Mouse (Mus musculus) heart, embryonic 10.5 days (tissue): ENCODE results near the gene Bola3. TPM values are rescaled to one million over a fixed set of nuclear protein-coding genes. Genes with fewer than 3 reads are reported as not detected.

ENCODE experiments used
- DNase-seq: peaks from one replicate; pipeline ENCODE4 v3.0.0-alpha.2; 2017; ENCODE audit warnings: low spot score
- H3K27ac ChIP-seq: fragments of 300-500 bp; sonication (generic); 2 replicates; pipeline ENCODE4 v1.5.1; 2016; ENCODE audit warnings: mild to moderate bottlenecking
- H3K27me3 ChIP-seq: fragments of 300-500 bp; sonication (generic); 2 replicates; pipeline ENCODE4 v1.6.1; 2016; ENCODE audit warnings: mild to moderate bottlenecking; ENCODE audit not compliant: poor library complexity, insufficient read depth, severe bottlenecking
- H3K36me3 ChIP-seq: fragments of 300-500 bp; sonication (generic); 2 replicates; pipeline ENCODE4 v1.6.1; 2016; ENCODE audit warnings: mild to moderate bottlenecking, moderate library complexity
- H3K4me1 ChIP-seq: fragments of 300-500 bp; sonication (generic); 2 replicates; pipeline ENCODE4 v1.6.1; 2016; ENCODE audit warnings: mild to moderate bottlenecking
- H3K4me3 ChIP-seq: fragments of 300-500 bp; sonication (generic); 2 replicates; pipeline ENCODE4 v1.5.1; 2016; ENCODE audit warnings: mild to moderate bottlenecking, moderate library complexity
- H3K9me3 ChIP-seq: fragments of 300-500 bp; sonication (generic); 2 replicates; pipeline ENCODE4 v1.6.1; 2016; ENCODE audit warnings: mild to moderate bottlenecking, moderate library complexity
- WGBS: fragments of 180-500 bp; shearing (Covaris S2); methylation state at CpG from one replicate; pipeline ENCODE4 v1.1.7; 2016; 5-methylcytosine and 5-hydroxymethylcytosine counted together
- polyA plus RNA-seq: library from polyadenylated mRNA; unstranded; fragments of >200 nt; fragmentation: Nextera tagmentation; extraction: Ambion mirVana; gene quantifications from 2 replicates; pipeline ENCODE4 v1.2.1, GENCODE M21; 2016

Gene Bola3
- 238 and 283 TPM in 2 replicates for polyA plus RNA-seq

GRCm38 (mm10) chr6:83348873-83349272 is at the start of gene Bola3:
Gene Bola3 (plus strand): TSS chr6:83349147.
- WGBS = 31% methylated on average over 6 of the region's 6 CpGs
- Histone ChIP-seq H3K4me1 (peaks cover 22% of the 10 kb centered on the region), H3K9me3 (no peaks in the 10 kb centered on the region)

GRCm38 (mm10) chr6:83300447-83301229 is 48.3 kb upstream of the Bola3 start:
- Histone ChIP-seq H3K27ac (no peak overlapping the region), H3K4me3 (no peak overlapping the region), H3K4me1 (no peaks in the 10 kb centered on the region), H3K9me3 (no peaks in the 10 kb centered on the region), H3K36me3 (peaks cover 11% of the 10 kb centered on the region), H3K27me3 (no peaks in the 10 kb centered on the region; the same call in 1 of the 2 replicates)
- 73% methylated on average over 7 of the region's 7 CpGs for WGBS
- no peak for DNase-seq

More at GRCm38 (mm10) chr6:83348873-83349272, at the start of gene Bola3:
- Histone ChIP-seq H3K27ac (peak within 1 kb of the TSS; percentile 93), H3K27me3 (no peaks in the 10 kb centered on the region), H3K4me3 (peak within 1 kb of the TSS; percentile 76), H3K36me3 (peaks cover 25% of the 10 kb centered on the region)
- no peak for DNase-seq

- Histone ChIP-seq H3K27ac (no peak overlapping the region), H3K36me3 (peaks cover 17% of the 10 kb centered on the region), H3K4me1 (no peaks in the 10 kb centered on the region), H3K27me3 (no peaks in the 10 kb centered on the region; the same call in 1 of the 2 replicates), H3K4me3 (no peak overlapping the region), H3K9me3 (no peaks in the 10 kb centered on the region)
- 77% methylated on average over 2 of the region's 2 CpGs for WGBS
- no peak for DNase-seq
These were observed 47.7 kb upstream of the Bola3 start for GRCm38 (mm10) chr6:83301294-83301693.

- 83% methylated on average over 5 of the region's 5 CpGs for WGBS
- Histone ChIP-seq H3K27ac (no peak overlapping the region), H3K4me3 (no peak overlapping the region)
These were observed 46.7 kb upstream of the Bola3 start for GRCm38 (mm10) chr6:83302264-83302663.

GRCm38 (mm10) chr6:83309017-83309416 is 39.9 kb upstream of the Bola3 start:
- H3K27ac ChIP-seq = no peak overlapping the region
- 91% methylated on average over 7 of the region's 7 CpGs for WGBS
- H3K4me3 ChIP-seq = no peak overlapping the region
- 0 out of 2 replicates have a peak, but pooled peaks cover 3% of the 10 kb centered on the region for H3K4me1 ChIP-seq
- H3K36me3 ChIP-seq = peaks cover 86% of the 10 kb centered on the region
- no peak for DNase-seq
- no peaks in the 10 kb centered on the region for H3K9me3 ChIP-seq
- H3K27me3 ChIP-seq = no peaks in the 10 kb centered on the region

More at GRCm38 (mm10) chr6:83302264-83302663, 46.7 kb upstream of the Bola3 start:
- H3K9me3 ChIP-seq = no peaks in the 10 kb centered on the region
- H3K4me1 ChIP-seq = no peaks in the 10 kb centered on the region
- H3K36me3 ChIP-seq = peaks cover 27% of the 10 kb centered on the region
- no peak for DNase-seq
- H3K27me3 ChIP-seq = no peaks in the 10 kb centered on the region; the same call in 1 of the 2 replicates

- Histone ChIP-seq H3K4me3 (no peak overlapping the region), H3K36me3 (peaks cover 69% of the 10 kb centered on the region), H3K27ac (no peak overlapping the region), H3K9me3 (no peaks in the 10 kb centered on the region), H3K4me1 (peaks cover 9% of the 10 kb centered on the region), H3K27me3 (no peaks in the 10 kb centered on the region)
- WGBS = 83% methylated on average over 11 of the region's 11 CpGs
- DNase-seq = no peak
These were observed 37.7 kb upstream of the Bola3 start for GRCm38 (mm10) chr6:83311206-83311605.

- no peaks in the 10 kb centered on the region for H3K9me3 ChIP-seq
- no peaks in the 10 kb centered on the region for H3K27me3 ChIP-seq
- H3K36me3 ChIP-seq = peaks cover 61% of the 10 kb centered on the region
- H3K27ac ChIP-seq = peak overlapping the region; percentile 49; the same call in 1 of the 2 replicates
- no peak overlapping the region for H3K4me3 ChIP-seq
- no peak for DNase-seq
- 77% methylated on average over 7 of the region's 7 CpGs for WGBS
- peaks cover 14% of the 10 kb centered on the region for H3K4me1 ChIP-seq
These were observed 36.9 kb upstream of the Bola3 start for GRCm38 (mm10) chr6:83312021-83312420.

- peak; percentile 91 for DNase-seq
- no peaks in the 10 kb centered on the region for H3K9me3 ChIP-seq
- no peak overlapping the region; the same call in 1 of the 2 replicates for H3K27ac ChIP-seq
- peaks cover 56% of the 10 kb centered on the region for H3K36me3 ChIP-seq
- H3K4me3 ChIP-seq = no peak overlapping the region
- 70% methylated on average over 8 of the region's 8 CpGs for WGBS
- H3K27me3 ChIP-seq = no peaks in the 10 kb centered on the region
- H3K4me1 ChIP-seq = peaks cover 15% of the 10 kb centered on the region
These were observed 36.4 kb upstream of the Bola3 start for GRCm38 (mm10) chr6:83312514-83312913.

GRCm38 (mm10) chr6:83315293-83315692 is 33.7 kb upstream of the Bola3 start:
- Histone ChIP-seq H3K27me3 (no peaks in the 10 kb centered on the region), H3K4me1 (peaks cover 15% of the 10 kb centered on the region), H3K36me3 (peaks cover 31% of the 10 kb centered on the region), H3K27ac (no peak overlapping the region), H3K4me3 (no peak overlapping the region), H3K9me3 (no peaks in the 10 kb centered on the region)
- DNase-seq = peak; percentile 28

GRCm38 (mm10) chr6:83316022-83316421 is 32.9 kb upstream of the Bola3 start:
- H3K4me1 ChIP-seq = peaks cover 15% of the 10 kb centered on the region
- no peaks in the 10 kb centered on the region for H3K27me3 ChIP-seq
- peak overlapping the region; percentile 33 for H3K4me3 ChIP-seq
- no peaks in the 10 kb centered on the region for H3K9me3 ChIP-seq
- no peak for DNase-seq
- peaks cover 23% of the 10 kb centered on the region for H3K36me3 ChIP-seq
- WGBS = 26% methylated on average over 10 of the region's 10 CpGs
- H3K27ac ChIP-seq = no peak overlapping the region

- WGBS = under 1% methylated on average over 52 of the region's 52 CpGs
- Histone ChIP-seq H3K36me3 (peaks cover 11% of the 10 kb centered on the region), H3K4me1 (peaks cover 12% of the 10 kb centered on the region), H3K27ac (peak overlapping the region; percentile 93), H3K4me3 (peak overlapping the region; percentile 84), H3K9me3 (no peaks in the 10 kb centered on the region), H3K27me3 (no peaks in the 10 kb centered on the region)
- DNase-seq = peak; percentile 96
These were observed 31.7 kb upstream of the Bola3 start for GRCm38 (mm10) chr6:83317108-83317741.

GRCm38 (mm10) chr6:83321927-83322326 is 27.0 kb upstream of the Bola3 start:
- 50% methylated on average over 1 of the region's 1 CpGs for WGBS
- no peak for DNase-seq

GRCm38 (mm10) chr6:83322794-83323193 is 26.2 kb upstream of the Bola3 start:
- peaks cover 9% of the 10 kb centered on the region for H3K4me1 ChIP-seq
- no peak for DNase-seq
- H3K27me3 ChIP-seq = no peaks in the 10 kb centered on the region
- H3K4me3 ChIP-seq = no peak overlapping the region
- WGBS = 76% methylated on average over 2 of the region's 2 CpGs
- H3K27ac ChIP-seq = no peak overlapping the region
- no peaks in the 10 kb centered on the region for H3K9me3 ChIP-seq
- no peaks in the 10 kb centered on the region for H3K36me3 ChIP-seq

More at GRCm38 (mm10) chr6:83321927-83322326, 27.0 kb upstream of the Bola3 start:
- Histone ChIP-seq H3K9me3 (no peaks in the 10 kb centered on the region), H3K4me1 (peaks cover 8% of the 10 kb centered on the region), H3K36me3 (no peaks in the 10 kb centered on the region), H3K27ac (no peak overlapping the region), H3K4me3 (no peak overlapping the region), H3K27me3 (no peaks in the 10 kb centered on the region)
